Mouse (Mus musculus) thymus, postnatal 14 days (tissue): ENCODE data around the gene Phtf1.

Experiments used
- DNase-seq: peaks from one replicate; pipeline ENCODE4 v3.0.0; 2021

The Phtf1 gene

DNA sequence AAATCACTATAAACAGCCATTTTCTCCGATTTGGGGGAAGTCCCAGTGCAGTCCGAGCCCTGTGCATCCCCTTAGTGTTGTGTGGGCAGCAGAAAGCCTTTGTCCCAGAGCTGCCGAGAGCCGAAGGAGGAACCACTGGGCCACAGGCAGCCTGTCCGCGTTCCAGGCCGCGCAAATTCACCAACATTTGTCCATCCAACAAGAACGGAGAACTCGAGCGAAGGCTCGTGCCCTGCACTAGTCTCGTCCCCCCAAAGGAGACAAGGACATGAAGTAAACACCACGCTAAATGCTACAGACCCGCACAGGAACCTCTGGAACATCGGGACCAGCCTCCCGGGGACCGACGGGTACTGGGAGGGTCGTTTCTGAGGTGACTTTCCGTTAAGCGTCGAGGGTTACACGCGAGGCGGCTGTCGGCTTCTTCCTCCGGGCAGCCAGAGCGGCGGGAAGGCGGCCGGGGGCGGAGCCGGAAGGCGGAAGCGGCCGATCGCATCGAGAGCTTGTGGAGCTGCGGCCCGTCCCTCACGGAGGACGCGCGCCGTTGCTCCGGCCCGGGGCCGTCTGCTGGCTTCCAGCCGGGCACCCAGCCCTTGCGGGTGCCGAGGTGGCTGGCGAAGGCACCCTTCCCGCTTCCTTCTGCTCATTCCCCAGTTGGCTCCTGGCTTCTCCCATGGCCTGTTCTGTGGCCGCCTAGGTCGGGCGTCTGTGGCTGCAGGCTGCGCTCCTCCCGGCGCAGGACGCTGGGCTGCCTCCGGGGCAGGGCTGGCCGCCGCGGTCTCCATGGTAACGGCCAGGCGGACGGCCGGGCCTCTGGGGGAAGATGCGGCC is at the start of gene Phtf1:
Gene Phtf1 (plus strand): TSS at position 250 of the 831 bp plus-strand sequence.
- peak; percentile 88 for DNase-seq

DNA sequence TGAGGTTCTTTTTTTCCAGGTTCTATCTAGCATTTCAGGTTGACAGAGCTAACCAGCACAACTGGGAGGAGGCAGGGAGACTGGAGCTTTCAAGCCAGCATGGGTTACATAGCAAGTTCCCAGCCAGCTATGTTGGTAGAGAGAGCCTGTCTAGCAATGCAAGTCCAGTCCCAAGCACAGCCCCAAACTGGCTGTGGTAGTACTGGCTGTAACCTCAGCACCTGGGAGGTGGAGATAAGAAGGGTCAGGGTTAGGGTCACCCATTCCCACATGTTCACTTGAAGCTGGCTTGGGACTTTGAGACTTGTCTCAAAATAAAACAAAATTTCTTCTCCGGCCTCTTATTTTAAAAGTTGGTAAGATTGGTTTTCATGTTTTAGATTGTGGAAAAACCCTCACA is 47.8 kb upstream of the Phtf1 start:
- no peak for DNase-seq

DNA sequence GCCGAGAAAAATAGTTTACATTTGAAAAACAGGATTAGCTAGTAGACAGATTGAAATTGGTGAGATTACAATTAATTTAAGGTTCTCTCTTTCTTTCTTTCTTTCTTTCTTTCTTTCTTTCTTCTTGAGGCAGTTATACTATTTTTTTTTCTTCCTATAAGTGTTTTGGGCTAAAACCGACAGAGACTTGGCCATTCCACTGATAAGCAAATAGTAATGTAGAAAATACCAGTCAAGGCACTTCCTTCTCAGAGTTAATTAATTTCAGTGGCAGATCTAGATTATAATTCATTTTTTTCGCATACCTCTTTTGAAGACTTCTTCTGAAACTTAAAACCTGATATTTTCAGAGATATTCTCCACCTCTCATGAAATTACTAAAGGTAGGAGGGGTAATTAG is 42.6 kb upstream of the Phtf1 start:
- DNase-seq = no peak

DNA sequence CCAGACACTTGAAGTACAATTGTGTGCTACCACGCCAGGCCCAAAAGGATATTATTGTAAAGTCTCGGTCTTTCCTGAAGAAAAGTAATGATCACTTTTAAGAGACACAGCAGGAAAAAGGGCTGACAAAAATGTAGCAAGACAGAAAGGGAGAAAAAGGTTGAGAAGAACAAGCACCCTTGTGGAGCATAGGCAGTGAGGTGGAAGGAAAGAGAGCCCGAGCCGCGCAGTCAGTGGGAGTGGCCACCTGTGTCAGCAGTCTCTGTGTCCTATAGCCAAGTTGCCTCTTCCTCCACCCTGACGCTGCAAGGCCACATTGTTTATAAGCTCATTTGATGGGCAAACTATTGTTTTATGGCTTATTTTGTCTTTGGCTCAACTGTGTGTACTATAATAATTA is 40.4 kb upstream of the Phtf1 start:
- DNase-seq = peak; percentile 55

DNA sequence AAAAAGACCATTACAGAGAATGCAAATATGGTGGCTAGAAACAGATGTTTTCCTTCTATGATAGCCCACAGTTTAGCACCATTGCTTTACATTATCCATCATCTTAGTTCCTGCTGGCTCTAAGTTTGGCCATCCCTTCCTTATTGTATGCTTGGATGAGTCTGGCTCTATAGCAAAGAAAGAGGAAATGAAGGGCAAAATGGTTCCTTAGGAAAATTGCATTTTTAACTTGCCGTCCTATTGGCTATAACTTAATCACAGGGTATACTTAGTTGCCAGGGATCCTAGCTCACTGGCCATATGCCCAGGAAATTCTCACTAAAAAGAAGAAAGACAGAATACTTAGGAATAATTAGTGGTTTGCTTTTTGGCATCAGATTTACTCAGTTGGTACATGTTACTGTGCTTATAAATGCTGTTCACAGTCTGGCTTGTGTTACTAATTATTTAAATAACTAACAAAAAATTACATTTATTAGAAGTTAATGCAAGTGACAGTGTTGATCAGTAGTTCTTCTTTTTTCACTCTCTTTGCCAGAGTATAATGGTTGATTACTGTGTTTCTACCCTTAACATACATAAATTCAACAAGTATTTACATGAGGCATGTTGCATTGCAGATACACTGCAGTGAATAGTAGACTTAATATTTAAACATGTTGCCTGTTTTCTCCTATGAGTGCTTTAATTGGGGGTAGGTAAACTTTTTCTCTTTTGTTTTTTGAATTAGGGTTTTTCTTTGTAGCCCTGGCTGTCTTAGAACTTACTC is 22.9 kb upstream of the Phtf1 start:
- no peak for DNase-seq

DNA sequence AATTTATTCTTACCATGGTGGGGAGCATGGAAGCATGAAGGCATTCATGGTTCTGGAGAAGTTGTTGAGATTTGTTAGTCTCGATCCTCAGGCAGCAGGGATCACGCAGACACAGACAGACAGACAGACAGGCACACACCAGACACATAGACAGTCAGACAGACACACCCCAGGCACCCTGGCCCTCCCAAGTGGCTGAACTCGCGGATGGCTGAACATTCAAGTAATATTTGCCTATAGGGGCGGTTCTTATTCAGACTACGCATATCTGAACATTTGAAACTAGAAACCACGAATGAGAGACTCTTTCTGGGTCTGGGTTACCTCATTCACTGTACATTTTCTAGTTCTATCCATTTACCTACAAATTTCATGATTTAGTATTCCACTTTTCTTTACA is 19.2 kb upstream of the Phtf1 start:
- no peak for DNase-seq

DNA sequence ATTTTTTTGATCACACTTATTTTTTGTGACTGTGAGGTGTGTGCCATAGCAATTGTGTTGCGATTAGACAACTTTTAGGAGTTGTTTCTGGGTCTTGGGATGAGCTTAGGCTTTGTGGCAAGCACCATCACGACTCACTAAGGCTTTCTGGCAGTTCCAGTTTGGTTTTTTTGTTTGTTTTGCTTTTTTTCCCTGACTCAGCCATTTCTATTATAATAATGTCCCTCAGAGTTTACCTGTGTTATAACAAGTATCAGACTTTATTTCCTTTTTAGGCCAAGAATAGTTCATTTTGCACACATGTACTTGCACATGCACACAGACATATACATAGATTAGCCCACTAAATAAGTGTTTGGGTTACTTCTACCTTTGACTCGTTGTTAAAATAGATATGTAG is 7.3 kb upstream of the Phtf1 start:
- no peak for DNase-seq

DNA sequence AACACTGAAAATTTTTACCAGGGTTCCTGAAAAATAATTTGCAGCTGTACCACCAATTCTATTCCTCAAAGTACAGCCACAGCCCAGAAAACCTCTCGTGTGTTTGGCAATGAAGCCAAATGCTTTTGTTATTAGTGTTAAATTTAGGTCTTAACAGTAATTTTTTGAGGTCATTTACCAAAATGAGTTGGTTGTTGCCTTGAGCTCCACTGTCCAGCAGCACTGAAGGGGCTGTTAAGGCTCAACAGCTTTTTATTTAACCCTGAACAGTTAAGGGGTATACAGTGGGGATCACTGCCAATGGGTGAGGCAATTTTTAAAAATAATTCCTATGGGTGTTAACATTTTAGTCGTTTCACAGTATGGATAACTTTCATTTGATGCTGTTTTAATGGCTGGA is 679 bp upstream of the Phtf1 start:
- DNase-seq = no peak

DNA sequence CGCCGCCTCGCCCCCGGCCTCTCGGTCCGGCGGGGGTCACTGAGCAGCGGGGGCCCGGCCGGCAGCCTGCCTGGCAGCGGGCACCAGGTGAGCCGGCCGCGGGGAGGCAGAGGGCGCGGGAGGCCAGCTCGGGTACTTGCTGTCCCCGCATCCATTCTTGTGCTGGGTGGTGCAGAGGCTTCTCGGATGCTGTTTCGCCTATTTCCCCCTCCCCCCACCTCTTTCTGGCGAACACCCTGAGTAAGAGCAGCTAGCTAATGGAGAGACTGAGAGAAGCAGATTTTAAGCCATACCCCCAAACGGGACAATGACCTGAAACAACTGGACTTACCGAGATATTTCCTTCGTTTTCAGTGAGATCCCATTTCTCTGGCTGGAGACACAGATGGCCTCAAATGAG is 791 bp downstream of the Phtf1 start:
- DNase-seq = peak; percentile 58

DNA sequence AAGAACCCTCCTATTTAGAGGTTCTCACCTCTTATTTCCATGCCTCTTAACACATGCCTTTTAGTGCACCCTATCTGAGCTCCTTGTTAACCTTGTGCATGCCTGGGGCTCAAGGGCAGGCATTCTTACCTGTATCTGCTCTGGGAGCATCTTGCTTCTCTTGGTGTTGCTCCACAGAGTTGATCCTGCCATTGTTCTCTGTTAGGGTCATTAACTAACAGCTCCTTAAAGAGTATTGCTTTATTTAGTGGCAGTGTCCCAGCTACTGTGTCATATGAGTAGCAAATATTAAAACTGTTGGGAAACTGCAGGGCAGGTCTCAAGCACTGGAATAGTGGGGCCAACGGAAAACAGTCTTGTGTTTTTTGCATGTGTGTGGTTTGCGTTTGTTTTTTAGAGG is 3.2 kb downstream of the Phtf1 start:
- no peak for DNase-seq

DNA sequence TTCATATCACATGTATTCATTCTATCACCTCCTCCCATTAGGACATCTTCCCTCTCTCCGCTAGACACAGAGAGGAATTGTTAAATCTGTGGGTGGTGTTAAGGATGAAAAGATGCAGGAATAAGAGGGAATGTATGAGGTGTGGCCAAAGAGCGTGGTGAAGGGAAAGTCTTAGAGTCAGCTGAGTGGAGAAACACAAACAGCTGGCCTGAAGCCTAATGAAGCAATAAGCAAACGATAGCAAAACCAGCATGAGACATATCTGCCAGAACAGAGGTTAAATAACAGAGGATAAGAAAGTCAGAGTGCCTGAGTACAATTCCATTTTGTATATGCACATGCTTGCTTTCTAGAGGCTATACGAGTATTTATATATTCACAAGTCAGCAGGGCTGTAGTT is 16.6 kb downstream of the Phtf1 start:
- DNase-seq = no peak

DNA sequence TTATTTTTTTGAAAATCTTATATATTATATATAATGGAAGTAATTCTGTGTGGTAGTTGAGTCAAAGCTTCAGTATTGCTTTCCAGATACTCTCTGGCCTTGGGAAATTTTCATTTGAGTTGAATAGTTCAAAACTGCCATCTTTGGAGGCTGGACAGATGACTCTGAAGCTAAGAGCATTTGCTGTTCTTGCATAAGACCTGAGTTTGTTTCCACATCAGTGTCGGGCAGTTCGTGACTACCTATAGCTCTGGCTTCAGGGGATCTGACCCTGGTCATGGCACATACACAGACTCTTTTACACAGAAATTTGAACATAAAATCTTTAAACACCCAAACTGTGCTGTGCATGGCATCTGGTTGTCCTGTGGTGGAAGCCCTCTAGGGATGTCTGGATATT is 17.3 kb downstream of the Phtf1 start:
- no peak for DNase-seq

DNA sequence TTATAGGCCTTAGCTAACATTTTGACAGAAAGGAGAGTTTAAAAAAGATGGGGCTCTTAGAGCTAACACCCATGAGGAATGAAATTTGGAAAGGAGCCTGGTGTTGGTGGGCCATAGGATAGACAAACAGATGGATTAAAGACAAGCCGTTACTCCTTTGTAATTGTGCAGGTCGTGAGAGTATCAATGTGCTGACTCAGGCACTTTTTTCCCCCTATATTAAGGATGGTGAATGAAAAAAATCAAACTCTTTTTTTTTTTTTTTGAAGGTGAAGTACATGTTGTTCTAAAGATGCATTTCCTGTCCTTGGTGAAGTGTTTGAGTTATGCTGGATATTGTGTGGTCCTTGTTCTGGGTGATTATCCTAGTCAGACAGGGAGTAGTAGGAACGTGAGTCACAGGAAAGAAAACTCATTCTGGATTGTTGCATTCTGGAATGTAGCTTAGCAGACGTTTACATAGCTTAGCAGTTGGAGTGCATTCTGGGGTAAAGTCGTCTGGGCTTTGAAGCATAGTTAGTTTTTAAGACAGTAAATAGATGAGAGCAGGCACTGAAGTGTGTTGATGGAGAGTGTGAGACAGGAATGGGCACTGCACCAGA is 20.0 kb downstream of the Phtf1 start:
- no peak for DNase-seq

DNA sequence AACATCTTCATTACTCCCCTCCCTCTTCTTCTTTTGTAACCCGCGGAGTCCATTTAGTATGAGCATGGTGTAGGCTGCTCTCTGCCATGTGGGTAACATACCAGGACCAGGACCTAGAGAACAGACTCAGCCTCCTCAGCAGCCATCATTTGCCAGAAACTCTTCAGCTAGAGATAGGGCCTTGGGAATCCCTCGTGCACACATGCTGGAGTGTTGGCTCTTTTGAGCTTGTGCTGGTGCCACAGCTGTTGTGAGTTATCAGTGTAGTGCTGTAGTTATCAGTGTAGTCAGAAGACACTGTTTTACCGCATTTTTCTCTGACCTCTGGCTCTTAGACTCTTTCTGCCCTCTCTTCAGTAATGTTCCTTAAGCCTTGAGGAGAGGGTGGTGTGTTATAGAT is 21.4 kb downstream of the Phtf1 start:
- DNase-seq = no peak

DNA sequence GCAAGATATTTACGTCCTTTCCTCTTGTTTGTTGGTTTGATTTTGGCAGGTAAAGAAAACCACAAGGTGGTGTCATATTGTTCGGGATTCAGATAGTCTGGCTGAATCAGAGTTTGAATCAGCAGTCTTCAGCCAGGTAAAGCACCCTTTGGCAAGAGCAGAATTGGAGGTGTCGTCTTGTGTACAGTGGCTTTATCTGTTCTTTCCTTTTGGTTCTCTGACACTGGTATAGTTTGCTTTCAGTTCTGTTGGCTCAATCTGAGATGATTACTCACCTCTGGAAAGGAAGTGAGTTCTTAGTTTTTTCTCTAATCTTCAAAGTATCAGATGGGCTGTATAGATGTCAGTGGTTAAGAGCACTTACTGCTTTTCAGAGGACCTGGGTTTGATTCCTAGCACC is 23.4 kb downstream of the Phtf1 start:
- no peak for DNase-seq

DNA sequence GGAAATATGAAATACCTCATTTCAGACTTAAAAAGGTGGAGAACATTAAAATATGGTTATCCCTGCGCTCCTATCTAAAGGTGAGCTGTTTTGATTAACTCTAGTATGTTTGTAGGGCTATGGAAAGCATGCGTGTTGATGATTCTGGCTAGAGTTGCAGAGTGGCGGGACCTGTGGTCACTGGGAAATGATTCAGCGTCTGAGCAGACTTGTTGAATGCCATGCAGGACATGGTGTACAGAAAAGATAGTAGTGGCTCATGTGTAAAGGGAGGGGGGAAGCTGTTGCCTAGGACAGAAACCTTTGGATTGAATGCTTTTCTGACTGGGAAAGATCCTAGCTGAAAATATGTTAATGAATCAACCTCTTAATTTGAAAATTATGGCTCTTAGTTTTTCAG is 30.8 kb downstream of the Phtf1 start:
- no peak for DNase-seq

DNA sequence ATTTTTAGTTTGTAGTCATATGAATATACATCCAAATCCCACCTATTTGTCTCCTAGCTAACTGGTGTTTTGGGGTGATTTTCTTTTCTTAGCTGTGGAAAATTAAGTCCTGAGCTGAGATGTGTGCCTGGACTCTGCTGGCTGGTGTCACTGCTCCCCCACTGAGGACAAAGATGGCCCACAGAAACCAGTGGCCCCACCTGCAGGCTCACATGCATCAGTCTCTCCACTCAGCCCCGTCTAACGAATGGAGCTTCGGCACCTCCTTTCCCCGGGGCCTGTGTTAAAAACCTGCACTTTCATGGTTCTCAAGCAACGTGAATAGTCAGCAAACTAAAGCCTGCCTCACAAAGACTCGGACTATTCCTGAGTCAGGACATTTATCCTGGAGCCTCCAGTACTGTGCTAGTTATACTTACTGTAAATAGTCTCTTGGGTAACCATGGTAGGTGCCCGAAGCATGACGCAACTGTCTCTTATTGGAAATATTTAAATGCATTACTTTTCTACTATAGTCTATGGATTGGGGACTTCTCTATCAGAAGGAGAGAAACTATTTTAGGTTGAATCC is 39.1 kb downstream of the Phtf1 start:
- no peak for DNase-seq

DNA sequence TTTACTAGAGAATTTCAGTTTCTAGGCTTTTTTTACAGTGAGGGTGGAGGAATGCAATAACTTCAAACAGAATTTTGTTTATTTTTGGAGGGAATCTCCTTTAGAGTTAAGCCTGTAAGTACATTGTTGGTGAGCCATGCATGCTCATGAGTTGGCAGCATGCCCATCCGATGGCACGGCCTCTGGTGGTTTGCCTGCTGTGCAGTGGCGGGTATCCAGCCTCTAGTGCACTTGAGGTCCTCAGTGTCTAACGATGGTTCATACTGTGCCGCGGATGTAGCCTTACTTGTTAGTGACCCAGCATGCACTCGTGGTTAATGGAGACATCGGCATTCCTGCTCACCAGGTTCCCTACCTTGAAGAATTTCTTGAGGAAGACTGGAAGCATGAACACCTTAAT is 39.6 kb downstream of the Phtf1 start:
- no peak for DNase-seq

DNA sequence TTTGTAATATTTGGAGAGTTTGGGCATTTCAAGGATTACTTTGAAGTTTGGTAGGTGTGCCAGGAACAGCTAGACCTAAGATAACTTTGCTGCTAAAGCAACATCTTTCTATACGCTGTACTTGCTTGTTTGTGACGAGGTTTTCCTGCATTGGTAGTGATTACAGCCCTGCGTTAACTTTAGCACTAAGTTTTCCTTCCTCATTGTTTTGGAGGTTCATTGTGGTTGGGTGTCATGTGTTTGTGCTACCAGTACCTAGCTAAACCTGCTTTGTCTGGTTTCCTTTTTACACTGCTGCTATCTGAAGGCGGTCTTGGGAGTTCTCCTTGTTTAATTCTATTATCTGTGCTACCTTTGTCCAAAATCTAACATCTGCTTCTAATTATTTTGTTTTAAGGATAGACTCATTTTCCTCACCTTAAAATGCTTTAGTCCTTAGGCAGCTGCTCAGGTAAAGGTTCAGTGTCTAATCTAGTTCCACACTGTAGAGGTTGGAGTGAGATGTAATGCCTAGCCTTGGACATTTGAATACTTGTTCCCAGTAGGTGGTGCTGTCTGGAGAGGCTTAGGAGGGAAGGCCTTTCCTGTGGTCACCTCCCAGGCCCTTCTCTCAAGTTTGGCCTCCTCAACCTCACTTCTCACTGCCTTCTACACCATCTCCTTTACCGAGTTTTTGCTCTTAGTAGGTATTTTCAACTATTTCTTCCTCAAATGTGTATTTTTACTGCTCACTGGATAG is 42.2 kb downstream of the Phtf1 start:
- no peak for DNase-seq

DNA sequence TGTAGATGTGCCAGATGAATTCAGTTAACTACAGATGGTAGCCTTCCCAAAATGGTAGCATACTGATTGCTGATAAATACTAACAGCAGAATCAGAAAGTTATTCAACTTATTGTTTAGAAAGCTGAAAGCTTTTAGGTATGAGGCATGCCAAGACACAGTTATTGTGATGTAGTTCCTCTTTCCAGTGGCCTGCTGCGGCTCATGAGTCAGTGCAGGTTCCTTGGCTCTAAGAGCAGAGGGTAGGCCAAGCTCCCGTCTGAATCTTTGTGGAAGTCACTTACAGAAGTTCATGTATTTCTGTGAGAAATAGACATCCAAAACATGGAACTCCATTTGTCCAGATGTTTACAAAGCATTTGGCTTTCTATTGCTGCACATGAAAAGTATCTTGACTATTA is 44.1 kb downstream of the Phtf1 start:
- no peak for DNase-seq

DNA sequence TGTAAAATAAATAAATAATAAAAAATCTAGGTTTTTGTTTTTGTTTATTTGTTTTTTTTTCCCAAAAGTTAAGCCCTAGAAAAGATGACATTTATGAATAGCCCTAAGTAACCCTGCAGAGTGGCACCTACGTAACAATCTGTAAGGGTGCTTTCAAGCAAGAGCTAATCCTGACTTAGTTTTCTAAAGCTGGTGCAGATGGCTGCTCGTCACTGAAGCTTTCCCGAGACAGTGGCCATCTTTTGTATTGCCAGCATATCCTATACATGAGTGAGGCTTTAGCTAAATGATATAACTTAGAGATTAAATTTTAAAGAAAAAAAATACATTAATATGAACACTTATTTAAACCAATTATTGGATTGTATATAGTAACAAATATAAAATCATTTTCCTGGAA is 50.0 kb downstream of the Phtf1 start:
- DNase-seq = no peak

DNA sequence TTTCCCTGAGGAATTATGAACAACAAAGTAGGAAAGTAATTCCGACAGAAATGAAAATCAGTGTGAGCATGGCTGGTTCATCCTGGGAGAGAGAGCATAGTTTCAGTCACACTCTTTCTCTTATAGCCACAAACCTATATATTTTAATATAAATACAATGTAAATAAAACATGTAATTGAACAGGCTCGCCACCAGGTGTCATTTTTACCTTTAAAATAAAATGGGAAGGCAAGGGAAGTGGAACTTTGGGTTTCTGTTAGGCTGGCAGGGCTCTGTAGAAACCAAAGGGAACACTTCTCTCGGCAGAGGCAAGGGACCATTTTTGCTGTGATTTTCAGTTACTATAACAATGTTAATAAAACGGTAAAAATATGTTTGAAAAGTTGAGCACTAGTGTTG is 51.5 kb downstream of the Phtf1 start:
- DNase-seq = peak; percentile 37

DNA sequence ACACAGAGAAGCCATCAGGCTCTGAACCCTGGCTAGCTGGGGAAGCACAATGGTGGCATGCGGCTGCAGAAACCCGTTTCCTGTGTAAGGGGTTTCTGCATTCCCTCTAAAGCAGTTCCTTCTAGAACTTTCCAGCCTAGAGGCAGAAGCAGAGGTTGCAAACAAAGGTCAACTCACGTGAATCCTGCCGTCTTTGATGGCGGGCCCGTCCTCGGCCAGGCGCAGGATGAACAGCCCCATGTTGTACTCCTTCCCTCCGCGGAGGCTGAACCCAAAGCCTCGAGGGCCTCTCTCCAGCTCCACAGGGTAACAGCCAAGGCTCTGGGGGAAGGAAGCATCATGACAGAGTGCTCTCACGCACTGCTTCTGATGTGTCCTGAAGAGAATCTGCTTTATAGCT is 52.2 kb downstream of the Phtf1 start:
- DNase-seq = no peak
